Mouse (Mus musculus) right cerebral cortex, postnatal 14 days (tissue): ENCODE measurements around the gene Tef.
A peak's percentile ranks its signal among the peaks of the same experiment; 100 is the strongest.

ENCODE experiments used
- DNase-seq: peaks from one replicate; pipeline ENCODE4 v3.0.0; 2022

Gene Tef

GRCm38 (mm10) chr15:81802001-81802890 is at the start of gene Tef:
Gene Tef (plus strand): TSS chr15:81802421.
- peak; percentile 100 for DNase-seq

DNA sequence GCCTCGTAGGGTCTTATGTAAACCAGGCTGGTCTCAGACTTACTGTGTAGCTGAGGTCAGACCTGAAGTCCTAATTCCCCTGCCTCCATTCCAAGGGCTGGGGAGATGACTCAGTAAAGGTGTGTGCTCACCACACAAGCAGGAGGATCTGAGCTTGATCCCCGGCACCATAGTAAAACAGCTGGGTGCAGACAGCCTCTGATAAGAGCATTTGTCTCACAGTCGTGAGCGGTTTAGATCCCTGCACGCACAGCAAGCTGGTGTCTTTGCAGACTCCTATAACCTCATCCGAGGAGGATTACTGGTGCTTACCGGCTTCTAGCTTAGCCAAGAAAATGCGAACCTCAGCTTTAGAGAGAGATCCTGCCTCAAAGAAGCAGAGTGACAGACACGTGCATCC is 48.6 kb upstream of the Tef start:
- no peak for DNase-seq

DNA sequence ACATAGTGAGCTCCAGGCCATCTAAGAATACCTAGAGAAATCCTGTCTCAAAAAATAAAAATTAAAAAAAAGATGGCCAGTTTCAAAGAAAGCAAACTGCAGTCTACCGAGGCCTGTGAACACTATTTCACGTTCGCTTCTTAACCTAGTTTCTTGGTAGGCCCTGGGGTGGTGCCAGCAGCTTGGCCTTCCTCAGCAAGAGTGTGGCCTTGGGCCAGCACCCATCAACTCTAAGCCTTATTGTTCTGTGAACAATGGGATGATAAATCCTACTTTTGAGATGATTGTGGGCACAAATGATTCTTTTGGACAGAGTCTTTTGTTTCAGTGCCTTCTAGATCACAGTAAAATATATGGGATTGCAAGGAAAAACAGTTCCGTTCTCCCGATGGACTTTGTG is 43.5 kb upstream of the Tef start:
- DNase-seq, result no peak

GRCm38 (mm10) chr15:81759542-81759941 is 42.7 kb upstream of the Tef start:
- no peak for DNase-seq

DNA sequence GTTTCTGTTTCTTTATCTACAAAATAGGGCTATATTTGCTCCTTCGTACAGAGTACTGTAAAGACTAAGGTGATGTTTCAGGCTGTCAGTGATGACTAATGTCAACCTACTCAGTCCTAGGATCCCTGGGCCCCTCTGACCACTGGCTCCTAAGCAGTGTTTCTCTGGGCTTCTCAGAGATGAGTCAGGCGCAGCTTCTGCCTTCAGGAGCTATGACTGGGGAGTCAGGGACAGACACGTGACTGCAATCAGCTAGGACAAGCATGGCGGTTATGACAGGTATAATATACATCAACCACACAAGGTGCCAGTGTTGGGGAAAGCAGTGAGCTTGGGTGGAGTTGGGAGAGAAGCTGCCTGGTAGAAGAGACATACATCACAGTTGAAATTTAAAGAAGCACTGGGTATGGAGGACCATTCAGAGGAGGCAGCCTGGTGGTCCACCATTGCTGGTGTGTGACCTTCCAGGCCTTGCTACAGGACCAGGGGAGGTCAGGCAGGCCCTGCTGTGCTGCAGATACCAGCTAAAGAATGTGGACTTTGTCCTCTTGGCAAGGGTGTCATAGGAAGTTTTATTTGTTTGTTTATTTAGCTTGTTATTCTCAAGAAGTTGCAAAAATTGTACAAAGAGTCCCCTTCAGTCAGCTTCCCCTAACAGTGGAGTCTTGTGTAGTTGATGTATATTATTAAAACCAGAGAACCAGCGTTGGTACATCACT is 41.7 kb upstream of the Tef start:
- DNase-seq, result no peak

- no peak for DNase-seq
Observed at GRCm38 (mm10) chr15:81761381-81761780, 40.8 kb upstream of the Tef start.

GRCm38 (mm10) chr15:81761959-81762358 is 40.3 kb upstream of the Tef start:
- DNase-seq, result no peak

DNA sequence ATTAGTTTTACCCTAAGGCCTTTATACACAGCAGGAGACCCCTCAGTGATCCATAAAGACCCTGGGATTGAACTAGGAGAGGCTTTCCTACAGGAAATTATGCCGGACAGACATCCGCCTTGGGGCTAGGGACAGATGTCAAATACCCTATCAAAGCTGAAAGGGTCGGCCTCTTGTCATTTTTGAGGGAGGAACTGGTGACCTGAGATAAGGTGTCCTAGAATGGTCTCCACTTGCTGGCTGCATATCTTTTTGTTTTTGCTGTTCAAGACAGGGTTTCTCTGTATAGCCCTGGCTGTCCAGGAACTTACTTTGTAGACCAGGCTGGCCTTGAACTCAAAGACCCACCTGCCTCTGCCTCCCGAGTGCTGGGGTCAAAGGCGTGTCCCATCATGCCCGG is 37.6 kb upstream of the Tef start:
- no peak for DNase-seq

DNA sequence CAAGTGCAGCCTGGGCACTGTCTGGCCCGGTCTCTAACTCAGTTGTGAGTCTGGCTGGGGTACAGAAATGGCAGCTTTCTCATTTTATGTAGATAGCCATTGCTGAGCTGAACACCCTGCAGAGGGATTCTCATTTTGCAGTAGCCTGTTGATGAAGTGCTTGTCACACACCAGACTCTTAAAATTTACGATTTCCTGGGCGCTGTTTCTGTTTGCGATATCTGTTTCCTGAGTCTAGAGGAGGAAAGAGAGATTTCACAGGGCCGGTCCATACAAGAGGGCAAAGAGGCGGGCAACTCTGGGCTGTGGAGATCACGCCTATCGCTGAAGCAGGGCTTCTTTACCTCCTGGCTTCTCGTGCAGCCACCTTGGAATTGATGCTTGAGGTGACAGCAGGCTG is 36.6 kb upstream of the Tef start:
- no peak for DNase-seq

- no peak for DNase-seq
Observed at GRCm38 (mm10) chr15:81766439-81766838, 35.8 kb upstream of the Tef start.

GRCm38 (mm10) chr15:81769037-81769436 is 33.2 kb upstream of the Tef start:
- DNase-seq, result no peak

DNA sequence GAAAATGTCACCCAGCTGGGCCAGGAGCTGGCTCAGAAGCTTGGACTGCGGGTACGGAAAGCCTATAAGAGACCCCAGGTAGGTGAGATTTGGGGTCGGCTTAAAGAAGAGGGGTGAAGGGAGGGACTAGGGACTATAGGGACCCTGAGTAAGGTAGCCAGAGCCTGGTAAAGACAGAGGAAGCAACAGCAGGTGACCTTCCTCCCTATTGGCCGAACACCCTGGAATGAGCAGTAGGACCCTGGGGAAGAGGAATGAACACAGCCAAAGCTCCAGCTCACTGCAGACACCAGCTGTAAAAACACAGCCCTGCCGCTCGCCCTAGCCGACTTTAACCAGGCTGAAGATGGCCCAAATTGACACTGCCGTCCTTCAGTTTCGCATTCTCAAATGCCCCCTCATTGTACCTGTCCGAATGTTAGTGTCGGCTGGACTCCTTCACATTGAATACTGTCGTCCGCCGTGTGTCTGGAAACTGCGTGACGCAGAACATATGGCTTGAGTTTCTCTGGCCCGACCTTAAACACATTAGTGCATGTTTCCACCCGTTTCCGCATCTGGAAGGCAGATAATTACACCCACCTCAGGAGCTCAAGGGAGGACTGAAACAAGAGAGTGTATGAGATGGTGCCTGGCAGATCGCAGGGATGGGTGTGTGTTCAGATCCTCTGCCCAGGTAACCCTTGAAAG is 29.6 kb upstream of the Tef start:
- DNase-seq, result no peak

GRCm38 (mm10) chr15:81774505-81775171 is 27.6 kb upstream of the Tef start:
- DNase-seq, result no peak

DNA sequence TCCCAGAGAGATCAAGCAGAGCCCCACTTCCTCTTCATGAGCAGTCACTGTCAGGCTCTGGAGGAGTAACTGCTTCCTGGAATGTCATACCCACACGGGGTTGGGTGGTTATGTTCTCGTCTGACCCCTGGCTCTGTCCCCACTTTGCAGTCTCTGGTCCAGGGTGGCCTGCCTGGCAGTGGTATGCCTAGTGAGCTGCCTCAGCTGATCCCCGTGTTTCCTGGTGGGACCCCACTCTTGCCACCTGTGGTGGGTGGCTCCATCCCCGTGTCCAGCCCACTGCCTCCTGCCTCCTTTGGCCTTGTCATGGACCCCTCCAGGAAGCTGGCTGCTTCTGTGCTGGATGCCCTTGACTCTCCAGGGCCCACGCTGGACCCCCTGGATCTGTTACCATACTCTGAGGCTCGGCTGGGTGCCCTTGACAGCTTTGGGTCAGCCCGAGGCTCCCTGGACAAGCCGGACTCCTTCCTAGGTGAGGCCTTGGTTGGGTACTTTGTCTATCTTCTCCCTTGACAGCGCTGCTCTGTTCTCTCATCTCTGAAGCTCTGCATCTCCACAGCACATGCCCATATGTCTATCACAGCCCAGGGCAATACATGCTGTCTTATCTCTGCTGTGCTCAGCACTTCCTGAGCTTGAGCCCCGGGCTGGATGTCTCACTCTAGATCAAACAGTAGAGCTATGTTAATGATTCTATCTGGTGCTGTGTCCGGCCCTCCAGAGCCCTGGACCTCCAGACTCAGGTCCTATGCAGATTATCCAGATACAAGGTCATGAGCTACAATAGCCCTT is 25.4 kb upstream of the Tef start:
- DNase-seq, result no peak

- DNase-seq, result no peak
Observed at GRCm38 (mm10) chr15:81781816-81782215, 20.4 kb upstream of the Tef start.

- no peak for DNase-seq
Observed at GRCm38 (mm10) chr15:81784762-81785161, 17.5 kb upstream of the Tef start.

- no peak for DNase-seq
Observed at GRCm38 (mm10) chr15:81785701-81786100, 16.5 kb upstream of the Tef start.

GRCm38 (mm10) chr15:81787525-81787924 is 14.7 kb upstream of the Tef start:
- no peak for DNase-seq

DNA sequence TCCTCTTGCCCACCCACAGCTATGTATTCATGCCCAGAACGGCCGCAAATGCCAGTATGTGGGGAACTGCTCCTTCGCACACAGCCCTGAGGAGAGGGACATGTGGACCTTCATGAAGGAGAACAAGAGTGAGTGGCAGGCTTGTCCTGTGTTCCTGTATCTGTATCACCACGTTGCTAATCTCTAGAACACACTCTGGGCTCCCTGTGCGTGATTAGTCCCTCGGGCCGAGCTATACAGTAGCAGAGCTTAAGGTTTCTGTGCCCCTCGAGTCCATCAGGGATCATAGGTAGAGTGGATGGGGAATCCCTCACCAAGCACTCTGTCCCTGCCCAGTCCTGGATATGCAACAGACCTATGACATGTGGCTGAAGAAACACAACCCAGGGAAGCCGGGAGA is 9.8 kb upstream of the Tef start:
- no peak for DNase-seq

DNA sequence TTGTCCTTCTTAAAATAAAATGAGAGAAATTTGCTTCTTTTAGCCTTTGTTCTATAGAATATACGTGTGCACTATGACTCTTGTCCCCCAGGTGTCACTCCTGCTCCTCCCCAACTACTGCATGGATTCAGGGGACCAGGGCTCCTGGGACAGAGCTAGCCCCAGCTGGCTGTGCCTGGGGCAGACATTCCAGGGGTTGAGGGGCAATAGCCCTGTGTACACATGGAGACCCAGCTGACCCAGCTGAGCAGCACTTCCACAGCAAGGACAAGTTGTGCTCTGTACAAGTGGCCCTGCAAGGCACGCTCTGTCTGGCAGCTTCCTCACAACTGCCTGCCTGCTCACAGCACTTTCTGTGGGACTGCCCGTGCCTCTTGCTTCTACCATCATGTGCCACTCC is 6.0 kb upstream of the Tef start:
- DNase-seq, result no peak

- no peak for DNase-seq
Observed at GRCm38 (mm10) chr15:81797861-81798260, 4.4 kb upstream of the Tef start.

- no peak for DNase-seq
Observed at GRCm38 (mm10) chr15:81798421-81798820, 3.8 kb upstream of the Tef start.
